Mouse (Mus musculus): ENCODE measurements at regions not wholly inside any gene's neighbourhood (a gene's known extent, or its start where the extent isn't known, plus 50 kb on each side); places are given as distances from the start of the nearest gene placed in this dataset.

DNA sequence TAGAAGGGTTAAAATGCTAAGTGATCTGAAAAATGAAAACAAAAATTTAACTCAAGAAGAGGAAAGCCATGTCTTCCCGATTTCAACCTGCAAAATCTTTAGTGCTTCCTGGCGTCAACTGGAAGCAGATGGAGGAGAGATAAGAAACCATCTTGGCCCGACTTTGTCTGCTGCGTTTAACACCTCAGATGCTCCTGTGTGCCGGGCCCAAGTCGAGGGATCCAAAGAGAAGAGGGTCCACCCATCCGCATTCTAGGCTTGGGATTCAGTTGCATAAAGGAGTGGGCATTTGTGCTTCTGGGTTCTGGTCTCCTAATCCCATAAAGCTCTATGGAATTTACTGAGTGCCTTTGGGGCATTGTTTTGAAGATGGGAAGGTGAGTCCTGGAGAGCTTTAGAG, 130.0 kb upstream of the Cdh6 start:
- no peak for TF ChIP-seq HCFC1 (IDR thresholded peaks at IDR 0.05; ENCODE audit: borderline replicate concordance, insufficient read depth, low read length)
- TF ChIP-seq ZC3H11A (IDR thresholded peaks at IDR 0.05; ENCODE audit: borderline replicate concordance, low read depth, low read length) = no peak
- no peak for TF ChIP-seq ZNF384 (IDR thresholded peaks at IDR 0.05; ENCODE audit: low read depth, low read length)
